Mouse (Mus musculus) small intestine, adult 2 months (tissue): ENCODE measurements around the gene Fsd1.

ENCODE experiments used
- CTCF ChIP-seq: fragments of 200-500 bp; IDR thresholded peaks from 2 replicates; pipeline ENCODE4 v1.5.1; 2012; ENCODE audit warnings: low read depth, mild to moderate bottlenecking, control low read depth, inconsistent platforms, low read length, moderate library complexity, mixed read lengths; ENCODE audit not compliant: insufficient replicate concordance, insufficient read length; ENCODE audit errors: extremely low read depth
- POLR2A ChIP-seq: fragments of 200-500 bp; IDR thresholded peaks from 2 replicates; pipeline ENCODE4 v1.6.1; 2012; ENCODE audit warnings: low read depth, mild to moderate bottlenecking, control low read depth, inconsistent platforms, low read length, moderate library complexity

DNA sequence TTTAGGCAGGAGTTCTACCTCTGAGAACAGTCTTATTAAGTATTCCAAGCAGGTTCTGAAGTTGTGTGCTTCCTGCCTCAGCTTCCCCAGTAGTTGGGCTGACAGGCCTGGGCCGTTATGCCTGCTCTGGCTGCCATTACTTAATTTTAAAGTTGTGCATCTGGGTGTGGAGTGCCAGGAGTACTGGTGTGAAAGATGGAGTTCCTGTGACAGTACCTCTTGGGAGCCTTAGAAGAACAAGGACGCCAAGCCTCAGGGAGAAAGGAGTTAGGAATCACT is 23.6 kb downstream of the Fsd1 start:
- TF ChIP-seq POLR2A (no peak), CTCF (no peak)
